Mouse (Mus musculus) erythroblast, embryonic 14.5 days (primary cell): ENCODE measurements around the gene Siah1a.

Experiments
- GATA1 ChIP-seq: IDR thresholded peaks from 2 replicates; pipeline ENCODE4 v1.6.1; 2012; ENCODE audit warnings: low read length, inconsistent platforms, mixed read lengths
- TAL1 ChIP-seq: IDR thresholded peaks from 3 replicates; pipeline ENCODE4 v1.6.1; 2012; ENCODE audit warnings: low read length, inconsistent platforms, mixed read lengths

DNA sequence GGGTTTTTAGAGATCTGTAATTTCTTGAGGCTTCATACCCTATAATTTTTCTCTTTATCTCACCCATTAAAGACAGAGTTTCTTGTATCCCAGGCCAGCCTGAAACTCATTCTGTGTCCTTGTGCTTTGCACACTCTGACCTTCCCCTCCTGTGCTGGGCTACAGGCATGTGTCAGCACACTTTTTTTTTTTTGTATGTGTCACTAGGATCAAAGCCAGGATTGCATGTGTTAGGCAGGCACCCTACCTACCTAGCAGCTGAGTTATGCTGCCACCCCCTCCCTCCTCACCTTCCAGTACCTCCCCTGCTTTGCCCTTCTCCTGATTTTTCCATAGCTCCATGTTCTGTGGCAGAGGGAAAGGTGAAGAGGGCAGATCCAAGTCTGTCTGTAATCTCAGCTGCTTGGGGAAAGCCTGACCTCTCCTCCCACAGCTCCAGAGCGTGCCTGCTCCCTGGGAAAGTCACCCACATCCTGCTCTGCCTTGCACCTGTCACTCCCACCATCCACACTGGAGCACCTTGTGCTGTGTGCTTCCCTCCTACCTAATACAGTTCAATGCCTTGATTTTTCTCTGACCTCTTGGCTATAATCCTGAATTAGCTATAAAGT, 46.8 kb downstream of the Siah1a start:
- TF ChIP-seq GATA1 (no peak), TAL1 (no peak)
